Mouse (Mus musculus): ENCODE measurements around the gene Efna3. TPM values are rescaled to one million over a fixed set of nuclear protein-coding genes. Genes with fewer than 3 reads are reported as not detected.

The Efna3 gene
- polyA plus RNA-seq, 1 experiment from 2014 or later: 4.2 TPM

GRCm38 (mm10) chr3:89333053-89333452 lies 10.3 kb upstream of the Efna3 start:
- H3K4me2 ChIP-seq (ENCODE audit: low read length): no peak overlapping the region
- WGBS: 58% methylated on average over 11 of the region's 11 CpGs
- DNase-seq (ENCODE audit: low spot score) (no peak), ATAC-seq (replicated peaks; ENCODE audit: low FRiP score, low read depth) (no peak)
- no peak overlapping the region for H3K27ac ChIP-seq
- no peak overlapping the region for H3K9ac ChIP-seq (ENCODE audit: low read depth, low read length)
- H3K36me3 ChIP-seq (ENCODE audit: insufficient read depth, low read length): peaks cover 12% of the 10 kb centered on the region; the same call in 1 of the 2 replicates
- H3K27me3 ChIP-seq (ENCODE audit: insufficient read depth, low read length): no peaks in the 10 kb centered on the region
- H3K9me3 ChIP-seq (replicated peaks; ENCODE audit: low read length): no peaks in the 10 kb centered on the region
- H3K4me3 ChIP-seq (replicated peaks; ENCODE audit: low read depth, low read length): no peak overlapping the region
- peaks cover 3% of the 10 kb centered on the region; the same call in 1 of the 2 replicates for H3K4me1 ChIP-seq (replicated peaks; ENCODE audit: insufficient read depth, low read length)
- no peak for TF ChIP-seq CTCF (IDR thresholded peaks at IDR 0.05; ENCODE audit: low read depth)

- peaks cover 4% of the 10 kb centered on the region; the same call in 1 of the 2 replicates for H3K4me1 ChIP-seq (replicated peaks; ENCODE audit: insufficient read depth, low read length)
- no peak overlapping the region for H3K4me3 ChIP-seq (replicated peaks; ENCODE audit: low read depth, low read length)
- 41% methylated on average over 12 of the region's 12 CpGs for WGBS
- H3K27ac ChIP-seq: no peak overlapping the region
- H3K4me2 ChIP-seq (ENCODE audit: low read length): no peak overlapping the region
- no peak overlapping the region for H3K9ac ChIP-seq (ENCODE audit: low read depth, low read length)
- DNase-seq (ENCODE audit: low spot score) (no peak), ATAC-seq (replicated peaks; ENCODE audit: low FRiP score, low read depth) (no peak)
- H3K27me3 ChIP-seq (ENCODE audit: insufficient read depth, low read length): no peaks in the 10 kb centered on the region
- TF ChIP-seq CTCF (IDR thresholded peaks at IDR 0.05; ENCODE audit: low read depth): no peak
- H3K36me3 ChIP-seq (ENCODE audit: insufficient read depth, low read length): peaks cover 12% of the 10 kb centered on the region; the same call in 1 of the 2 replicates
- no peaks in the 10 kb centered on the region for H3K9me3 ChIP-seq (replicated peaks; ENCODE audit: low read length)
Measured at GRCm38 (mm10) chr3:89332476-89332875, 9.7 kb upstream of the Efna3 start.

GRCm38 (mm10) chr3:89332013-89332412 lies 9.2 kb upstream of the Efna3 start:
- Histone ChIP-seq H3K9me3 (replicated peaks; ENCODE audit: low read length) (no peaks in the 10 kb centered on the region), H3K4me1 (replicated peaks; ENCODE audit: insufficient read depth, low read length) (peaks cover 5% of the 10 kb centered on the region; the same call in 1 of the 2 replicates), H3K27me3 (ENCODE audit: insufficient read depth, low read length) (no peaks in the 10 kb centered on the region), H3K4me3 (replicated peaks; ENCODE audit: low read depth, low read length) (no peak overlapping the region), H3K36me3 (ENCODE audit: insufficient read depth, low read length) (peaks cover 12% of the 10 kb centered on the region; the same call in 1 of the 2 replicates), H3K4me2 (ENCODE audit: low read length) (no peak overlapping the region), H3K9ac (ENCODE audit: low read depth, low read length) (no peak overlapping the region), H3K27ac (no peak overlapping the region)
- 40% methylated on average over 10 of the region's 10 CpGs for WGBS
- TF ChIP-seq CTCF (IDR thresholded peaks at IDR 0.05; ENCODE audit: low read depth): no peak
- DNase-seq (ENCODE audit: low spot score) (no peak), ATAC-seq (replicated peaks; ENCODE audit: low FRiP score, low read depth) (no peak)

GRCm38 (mm10) chr3:89331561-89331960 lies 8.8 kb upstream of the Efna3 start:
- no peak for TF ChIP-seq CTCF (IDR thresholded peaks at IDR 0.05; ENCODE audit: low read depth)
- H3K27ac ChIP-seq: no peak overlapping the region
- no peak overlapping the region for H3K9ac ChIP-seq (ENCODE audit: low read depth, low read length)
- WGBS: 70% methylated on average over 13 of the region's 13 CpGs
- DNase-seq (ENCODE audit: low spot score) (no peak), ATAC-seq (replicated peaks; ENCODE audit: low FRiP score, low read depth) (no peak)
- peaks cover 12% of the 10 kb centered on the region; the same call in 1 of the 2 replicates for H3K36me3 ChIP-seq (ENCODE audit: insufficient read depth, low read length)
- no peaks in the 10 kb centered on the region for H3K9me3 ChIP-seq (replicated peaks; ENCODE audit: low read length)
- H3K4me2 ChIP-seq (ENCODE audit: low read length): no peak overlapping the region
- no peak overlapping the region for H3K4me3 ChIP-seq (replicated peaks; ENCODE audit: low read depth, low read length)
- H3K27me3 ChIP-seq (ENCODE audit: insufficient read depth, low read length): no peaks in the 10 kb centered on the region
- peaks cover 5% of the 10 kb centered on the region; the same call in 1 of the 2 replicates for H3K4me1 ChIP-seq (replicated peaks; ENCODE audit: insufficient read depth, low read length)

GRCm38 (mm10) chr3:89330948-89331347 lies 8.2 kb upstream of the Efna3 start:
- Histone ChIP-seq H3K27me3 (ENCODE audit: insufficient read depth, low read length) (no peaks in the 10 kb centered on the region), H3K36me3 (ENCODE audit: insufficient read depth, low read length) (peaks cover 12% of the 10 kb centered on the region; the same call in 1 of the 2 replicates), H3K4me1 (replicated peaks; ENCODE audit: insufficient read depth, low read length) (peaks cover 5% of the 10 kb centered on the region; the same call in 1 of the 2 replicates), H3K27ac (no peak overlapping the region), H3K9ac (ENCODE audit: low read depth, low read length) (no peak overlapping the region), H3K4me3 (replicated peaks; ENCODE audit: low read depth, low read length) (no peak overlapping the region), H3K9me3 (replicated peaks; ENCODE audit: low read length) (no peaks in the 10 kb centered on the region), H3K4me2 (ENCODE audit: low read length) (no peak overlapping the region)
- 28% methylated on average over 10 of the region's 10 CpGs for WGBS
- DNase-seq (ENCODE audit: low spot score) (peak; percentile 65), ATAC-seq (replicated peaks; ENCODE audit: low FRiP score, low read depth) (peak; percentile 59)
- TF ChIP-seq CTCF (IDR thresholded peaks at IDR 0.05; ENCODE audit: low read depth): no peak

GRCm38 (mm10) chr3:89330346-89330745 lies 7.6 kb upstream of the Efna3 start:
- Histone ChIP-seq H3K36me3 (ENCODE audit: insufficient read depth, low read length) (peaks cover 12% of the 10 kb centered on the region; the same call in 1 of the 2 replicates), H3K4me1 (replicated peaks; ENCODE audit: insufficient read depth, low read length) (peaks cover 5% of the 10 kb centered on the region; the same call in 1 of the 2 replicates), H3K27me3 (ENCODE audit: insufficient read depth, low read length) (no peaks in the 10 kb centered on the region), H3K27ac (no peak overlapping the region), H3K4me2 (ENCODE audit: low read length) (no peak overlapping the region), H3K4me3 (replicated peaks; ENCODE audit: low read depth, low read length) (no peak overlapping the region), H3K9me3 (replicated peaks; ENCODE audit: low read length) (no peaks in the 10 kb centered on the region), H3K9ac (ENCODE audit: low read depth, low read length) (no peak overlapping the region)
- ATAC-seq (replicated peaks; ENCODE audit: low FRiP score, low read depth) (no peak), DNase-seq (ENCODE audit: low spot score) (no peak)
- WGBS: 55% methylated on average over 3 of the region's 3 CpGs
- no peak for TF ChIP-seq CTCF (IDR thresholded peaks at IDR 0.05; ENCODE audit: low read depth)

- Histone ChIP-seq H3K27ac (no peak overlapping the region), H3K9ac (ENCODE audit: low read depth, low read length) (no peak overlapping the region), H3K9me3 (replicated peaks; ENCODE audit: low read length) (no peaks in the 10 kb centered on the region), H3K4me1 (replicated peaks; ENCODE audit: insufficient read depth, low read length) (peaks cover 5% of the 10 kb centered on the region; the same call in 1 of the 2 replicates), H3K27me3 (ENCODE audit: insufficient read depth, low read length) (no peaks in the 10 kb centered on the region), H3K36me3 (ENCODE audit: insufficient read depth, low read length) (peaks cover under 1% of the 10 kb centered on the region; the same call in 1 of the 2 replicates), H3K4me3 (replicated peaks; ENCODE audit: low read depth, low read length) (no peak overlapping the region), H3K4me2 (ENCODE audit: low read length) (no peak overlapping the region)
- 34% methylated on average over 4 of the region's 4 CpGs for WGBS
- ATAC-seq (replicated peaks; ENCODE audit: low FRiP score, low read depth): no peak
- TF ChIP-seq CTCF (IDR thresholded peaks at IDR 0.05; ENCODE audit: low read depth): no peak
- DNase-seq (ENCODE audit: low spot score): peak; percentile 7
Measured at GRCm38 (mm10) chr3:89328623-89329022, 5.9 kb upstream of the Efna3 start.
